In genomic region chr10:60220042-60220523, GRCm38 (mm10) we compare ENCODE assay signal across 13 mouse cellular contexts. TPM values are rescaled to one million over a fixed set of nuclear protein-coding genes. Genes with fewer than 3 reads are reported as not detected.
DNase-seq lines count a peak whose midpoint lies in the region; ATAC-seq and TF ChIP-seq lines count a peak whose summit lies in the region.
"Had no signal": no experiment of that assay in that cellular context is flagged by ENCODE, and none has a peak within 500 bp of the region (broad histone marks: within the 10 kb centered on the region; RNA-seq: fewer than 3 reads in every experiment).

No protein-coding gene starts in this region.

- 0 out of 2 replicates have a peak overlapping the region, but pooled peaks have one; percentile 92 for H3K27ac ChIP-seq in embryonic facial prominence, embryonic 13.5 days
- no peak overlapping the region for H3K27ac ChIP-seq in hindbrain, postnatal 0 days
- H3K27ac ChIP-seq in small intestine, adult 2 months (ENCODE audit: insufficient read depth, low read depth, low read length), result no peak overlapping the region; the same call in 1 of the 2 replicates
- H3K27ac ChIP-seq: layer of hippocampus, adult 2 months; liver, embryonic 13.5 days had no signal

- no peak for TF ChIP-seq POLR2A in lung, adult 2 months (IDR thresholded peaks at IDR 0.05; ENCODE audit: borderline replicate concordance, extremely low read depth, low read depth, low read length)
- TF ChIP-seq POLR2A in small intestine, adult 2 months (IDR thresholded peaks at IDR 0.05; ENCODE audit: low read depth, low read length), result no peak

- H3K9ac ChIP-seq in embryonic facial prominence, embryonic 13.5 days, result peak overlapping the region; percentile 86; the same call in 1 of the 2 replicates
- H3K9ac ChIP-seq in hindbrain, postnatal 0 days (replicated peaks; ENCODE audit: low read length), result no peak overlapping the region
- H3K9ac ChIP-seq: liver, embryonic 13.5 days had no signal

- peak overlapping the region; percentile 84 for H3K4me2 ChIP-seq in embryonic facial prominence, embryonic 13.5 days
- H3K4me2 ChIP-seq in hindbrain, postnatal 0 days (ENCODE audit: low read depth, low read length), result 0 out of 2 replicates have a peak overlapping the region, but pooled peaks have one; percentile 96

- no peak for DNase-seq in lung, adult 2 months
- DNase-seq in lung, postnatal 25 days (ENCODE audit: low spot score), result no peak
- DNase-seq in hindbrain, postnatal 0 days (ENCODE audit: low spot score), result no peak
- DNase-seq in left cerebral cortex, adult 11 months (ENCODE audit: low spot score), result no peak
- DNase-seq: cerebellum, adult 11 months; heart, postnatal 4 days; liver, embryonic 13.5 days had no signal

- H3K36me3 ChIP-seq in embryonic facial prominence, embryonic 13.5 days, result no peaks in the 10 kb centered on the region
- no peaks in the 10 kb centered on the region for H3K36me3 ChIP-seq in hindbrain, postnatal 0 days (ENCODE audit: insufficient read depth, low read length)
- no peaks in the 10 kb centered on the region for H3K36me3 ChIP-seq in small intestine, adult 2 months (ENCODE audit: control insufficient read depth, insufficient read depth, low read length)
- H3K36me3 ChIP-seq: liver, embryonic 13.5 days had no signal

- H3K4me1 ChIP-seq in lung, adult 2 months (ENCODE audit: control insufficient read depth, insufficient read depth, low read length), result no peaks in the 10 kb centered on the region; the same call in 1 of the 2 replicates
- peaks cover 44% of the 10 kb centered on the region for H3K4me1 ChIP-seq in embryonic facial prominence, embryonic 13.5 days
- H3K4me1 ChIP-seq in hindbrain, postnatal 0 days (ENCODE audit: insufficient read depth, low read length), result peaks cover 5% of the 10 kb centered on the region; the same call in 1 of the 2 replicates
- H3K4me1 ChIP-seq in small intestine, adult 2 months (ENCODE audit: control insufficient read depth, insufficient read depth, insufficient read length, low read length), result peaks cover 7% of the 10 kb centered on the region
- H3K4me1 ChIP-seq: liver, embryonic 13.5 days had no signal

- ATAC-seq in embryonic facial prominence, embryonic 13.5 days (ENCODE audit: insufficient number of reproducible peaks, insufficient read depth, low FRiP score, low TSS enrichment, low read depth), result no peak
- ATAC-seq in hindbrain, postnatal 0 days, result no peak
- ATAC-seq in erythroblast, adult 5-6 weeks (replicated peaks; ENCODE audit: low FRiP score, poor library complexity, severe bottlenecking), result no peak

- H3K27me3 ChIP-seq in embryonic facial prominence, embryonic 13.5 days, result no peaks in the 10 kb centered on the region
- H3K27me3 ChIP-seq in hindbrain, postnatal 0 days (ENCODE audit: insufficient read depth, low read length), result peaks cover 8% of the 10 kb centered on the region
- H3K27me3 ChIP-seq in small intestine, adult 2 months (ENCODE audit: control insufficient read depth, insufficient read depth, low read length), result peaks cover 27% of the 10 kb centered on the region

- no peaks in the 10 kb centered on the region for H3K9me3 ChIP-seq in embryonic facial prominence, embryonic 13.5 days
- no peaks in the 10 kb centered on the region for H3K9me3 ChIP-seq in hindbrain, postnatal 0 days (ENCODE audit: low read length)
- H3K9me3 ChIP-seq: liver, embryonic 13.5 days had no signal

- TF ChIP-seq CTCF in lung, adult 2 months (IDR thresholded peaks at IDR 0.05; ENCODE audit: insufficient read depth, low read length), result no peak
- no peak for TF ChIP-seq CTCF in hindbrain, postnatal 0 days (IDR thresholded peaks at IDR 0.05; ENCODE audit: low read depth)
- TF ChIP-seq CTCF in small intestine, adult 2 months (IDR thresholded peaks at IDR 0.05; ENCODE audit: extremely low read depth, insufficient read length, insufficient replicate concordance, low read depth, low read length), result no peak

- H3K4me3 ChIP-seq in lung, adult 2 months (replicated peaks; ENCODE audit: extremely low read depth, low read depth, low read length), result peak overlapping the region; percentile 14
- peak overlapping the region; percentile 68; the same call in 1 of the 2 replicates for H3K4me3 ChIP-seq in embryonic facial prominence, embryonic 13.5 days
- H3K4me3 ChIP-seq in hindbrain, postnatal 0 days (ENCODE audit: low read length), result no peak overlapping the region
- peak overlapping the region; percentile 18; the same call in 1 of the 2 replicates for H3K4me3 ChIP-seq in small intestine, adult 2 months (ENCODE audit: low read depth, low read length)
- H3K4me3 ChIP-seq: erythroblast, embryonic 14.5 days; liver, embryonic 13.5 days had no signal

- WGBS in lung, adult 2 months, result 72% methylated on average over 5 of the region's 5 CpGs
- 72% methylated on average over 5 of the region's 5 CpGs for WGBS in embryonic facial prominence, embryonic 13.5 days
- WGBS in hindbrain, postnatal 0 days, result 80% methylated on average over 5 of the region's 5 CpGs
- whole genome bisulfite sequencing in small intestine, adult 2 months, result 78% methylated on average over 5 of the region's 5 CpGs

RNA-seq across cellular contexts. Expression of gene Chst3, which starts 1.0 kb away (rescaled TPM):
- polyA plus RNA-seq in lung, adult 2 months (2012; rRNA removed), result 21.7 and 23.9 TPM in 2 replicates
- polyA plus RNA-seq in embryonic facial prominence, embryonic 13.5 days (2015; fragmentation: Nextera tagmentation; extraction: Ambion mirVana), result 2.3 and 2.7 TPM in 2 replicates
- total RNA-seq in hindbrain, postnatal 0 days (2014; rRNA removed), result 7.2 and 10.0 TPM in 2 replicates
- 0.89 and 0.96 TPM in 2 replicates for polyA plus RNA-seq in hindbrain, postnatal 0 days (2015; fragmentation: Nextera tagmentation; extraction: Ambion mirVana)
- polyA plus RNA-seq in small intestine, adult 2 months (2012; rRNA removed), result 1.8 and 4.2 TPM in 2 replicates
- total RNA-seq in erythroblast, adult 5-6 weeks (2015; ENCODE audit: low replicate concordance), result not detected in 2 replicates
- total RNA-seq in erythroblast, adult 5-6 weeks (2017; ENCODE audit: low replicate concordance), result not detected in 2 replicates
- total RNA-seq: MEL had no signal
- polyA plus RNA-seq: erythroblast, embryonic 14.5 days had no signal

RNA-seq across cellular contexts. Expression of gene Psap, which starts 57.3 kb away (rescaled TPM):
- polyA plus RNA-seq in lung, adult 2 months (2012; rRNA removed), result 993 and 1,289 TPM in 2 replicates
- polyA plus RNA-seq in embryonic facial prominence, embryonic 13.5 days (2015; fragmentation: Nextera tagmentation; extraction: Ambion mirVana), result 114 TPM in 2 replicates
- 768 and 845 TPM in 2 replicates for total RNA-seq in hindbrain, postnatal 0 days (2014; rRNA removed)
- polyA plus RNA-seq in hindbrain, postnatal 0 days (2015; fragmentation: Nextera tagmentation; extraction: Ambion mirVana), result 277 and 281 TPM in 2 replicates
- 306 and 443 TPM in 2 replicates for polyA plus RNA-seq in small intestine, adult 2 months (2012; rRNA removed)
- total RNA-seq in erythroblast, adult 5-6 weeks (2015; ENCODE audit: low replicate concordance), result 208 and 256 TPM in 2 replicates
- 196 and 238 TPM in 2 replicates for total RNA-seq in erythroblast, adult 5-6 weeks (2017; ENCODE audit: low replicate concordance)
